9 mouse cellular contexts compared by ENCODE assay signal in the genomic region with DNA sequence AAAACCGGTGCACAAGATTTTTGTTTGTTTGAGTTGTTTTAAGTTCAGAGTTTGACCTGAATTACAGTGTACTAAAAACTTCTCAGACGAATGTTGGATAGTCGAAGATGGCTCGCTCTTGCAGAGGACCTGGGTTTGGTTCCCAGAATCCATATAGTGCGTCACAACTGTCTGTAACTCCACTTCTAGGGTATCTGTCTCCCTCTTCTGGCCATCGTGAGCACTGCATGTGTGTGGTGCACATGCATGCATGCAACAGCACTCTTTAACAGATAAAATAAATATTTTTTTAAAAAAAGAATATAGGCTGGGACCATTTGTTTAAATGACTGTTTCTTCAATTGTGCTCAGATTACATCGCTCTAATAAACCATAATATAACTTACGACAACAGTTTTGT. TPM values are rescaled to one million over a fixed set of nuclear protein-coding genes. Genes with fewer than 3 reads are reported as not detected.
DNase-seq lines count a peak whose midpoint lies in the region; ATAC-seq and TF ChIP-seq lines count a peak whose summit lies in the region.
"Had no signal": no experiment of that assay in that cellular context is flagged by ENCODE, and none has a peak within 500 bp of the region (broad histone marks: within the 10 kb centered on the region; RNA-seq: fewer than 3 reads in every experiment).

No protein-coding gene starts in this region.

- H3K4me2 ChIP-seq in forebrain, embryonic 12.5 days: no peak overlapping the region
- no peak overlapping the region for H3K4me2 ChIP-seq in intestine, embryonic 15.5 days (replicated peaks)
- H3K4me2 ChIP-seq: lung, embryonic 15.5 days had no signal

- no peak for TF ChIP-seq POLR2A in lung, adult 2 months (IDR thresholded peaks at IDR 0.05; ENCODE audit: borderline replicate concordance, extremely low read depth, low read depth, low read length)

- peak; percentile 57 for TF ChIP-seq CTCF in lung, adult 2 months (IDR thresholded peaks at IDR 0.05; ENCODE audit: insufficient read depth, low read length)

- ATAC-seq in forebrain, embryonic 12.5 days (ENCODE audit: low FRiP score): no peak
- no peak for ATAC-seq in intestine, embryonic 15.5 days

- H3K36me3 ChIP-seq in forebrain, embryonic 12.5 days (replicated peaks): no peaks in the 10 kb centered on the region
- no peaks in the 10 kb centered on the region for H3K36me3 ChIP-seq in intestine, embryonic 15.5 days
- H3K36me3 ChIP-seq: lung, embryonic 15.5 days had no signal

- no peak overlapping the region for H3K27ac ChIP-seq in forebrain, embryonic 12.5 days
- H3K27ac ChIP-seq in intestine, embryonic 15.5 days: no peak overlapping the region
- H3K27ac ChIP-seq: lung, embryonic 15.5 days had no signal

- H3K4me3 ChIP-seq in lung, adult 2 months (replicated peaks; ENCODE audit: extremely low read depth, low read depth, low read length): no peak overlapping the region
- no peak overlapping the region for H3K4me3 ChIP-seq in forebrain, embryonic 12.5 days (replicated peaks)
- no peak overlapping the region for H3K4me3 ChIP-seq in intestine, embryonic 15.5 days (replicated peaks)
- H3K4me3 ChIP-seq: lung, embryonic 15.5 days had no signal

- H3K27me3 ChIP-seq in forebrain, embryonic 12.5 days: no peaks in the 10 kb centered on the region
- no peaks in the 10 kb centered on the region for H3K27me3 ChIP-seq in intestine, embryonic 15.5 days (replicated peaks)
- H3K27me3 ChIP-seq: lung, embryonic 15.5 days had no signal

- peaks cover 7% of the 10 kb centered on the region for H3K4me1 ChIP-seq in lung, adult 2 months (ENCODE audit: control insufficient read depth, insufficient read depth, low read length)
- H3K4me1 ChIP-seq in forebrain, embryonic 12.5 days: peaks cover 12% of the 10 kb centered on the region
- H3K4me1 ChIP-seq in intestine, embryonic 15.5 days (replicated peaks): peaks cover 14% of the 10 kb centered on the region; the same call in 1 of the 2 replicates

- WGBS in lung, adult 2 months: 83% methylated on average over 8 of the region's 8 CpGs
- WGBS in forebrain, embryonic 12.5 days: 83% methylated on average over 8 of the region's 8 CpGs
- WGBS in intestine, embryonic 15.5 days: 85% methylated on average over 8 of the region's 8 CpGs

- no peak overlapping the region for H3K9ac ChIP-seq in forebrain, embryonic 12.5 days
- H3K9ac ChIP-seq in intestine, embryonic 15.5 days: no peak overlapping the region
- H3K9ac ChIP-seq: lung, embryonic 15.5 days had no signal

- no peaks in the 10 kb centered on the region for H3K9me3 ChIP-seq in forebrain, embryonic 12.5 days
- no peaks in the 10 kb centered on the region for H3K9me3 ChIP-seq in intestine, embryonic 15.5 days
- H3K9me3 ChIP-seq: lung, embryonic 15.5 days had no signal

- peak; percentile 26 to 58 for DNase-seq in cerebellum, postnatal 14 days
- no peak for DNase-seq in cerebellum, adult 9-11 months
- DNase-seq in lung, adult 2 months: no peak
- DNase-seq in lung, postnatal 25 days (ENCODE audit: low spot score): no peak
- peak; percentile 24 to 67 for DNase-seq in kidney, postnatal 36 days
- DNase-seq in thymus, postnatal 14 days: peak; percentile 62

RNA-seq across cellular contexts. Expression of a gene that starts 3.1 kb away (rescaled TPM):
- 5.4 and 8.3 TPM in 2 replicates for polyA plus RNA-seq in lung, adult 2 months (2012; rRNA removed)
- polyA plus RNA-seq in forebrain, embryonic 12.5 days (2016; fragmentation: Nextera tagmentation; extraction: Ambion mirVana): 8.9 and 9.0 TPM in 2 replicates
- 6.7 and 6.8 TPM in 2 replicates for polyA plus RNA-seq in intestine, embryonic 15.5 days (2015; fragmentation: Nextera tagmentation; extraction: Ambion mirVana)

RNA-seq across cellular contexts. Expression of a gene that starts 19.6 kb away (rescaled TPM):
- polyA plus RNA-seq in lung, adult 2 months (2012; rRNA removed): not detected in 2 replicates
- not detected in 2 replicates for polyA plus RNA-seq in forebrain, embryonic 12.5 days (2016; fragmentation: Nextera tagmentation; extraction: Ambion mirVana)
- not detected in 2 replicates for polyA plus RNA-seq in intestine, embryonic 15.5 days (2015; fragmentation: Nextera tagmentation; extraction: Ambion mirVana)
- polyA plus RNA-seq: lung, embryonic 15.5 days had no signal

RNA-seq across cellular contexts. Expression of a gene that starts 26.3 kb away (rescaled TPM):
- 8.0 and 15.1 TPM in 2 replicates for polyA plus RNA-seq in lung, adult 2 months (2012; rRNA removed)
- polyA plus RNA-seq in forebrain, embryonic 12.5 days (2016; fragmentation: Nextera tagmentation; extraction: Ambion mirVana): 0.42 and 0.65 TPM in 2 replicates
- 30.8 and 33.0 TPM in 2 replicates for polyA plus RNA-seq in intestine, embryonic 15.5 days (2015; fragmentation: Nextera tagmentation; extraction: Ambion mirVana)

RNA-seq across cellular contexts. Expression of a gene that starts 44.9 kb away (rescaled TPM):
- polyA plus RNA-seq in lung, adult 2 months (2012; rRNA removed): 3.8 and 5.2 TPM in 2 replicates
- polyA plus RNA-seq in forebrain, embryonic 12.5 days (2016; fragmentation: Nextera tagmentation; extraction: Ambion mirVana): 17.2 and 19.3 TPM in 2 replicates
- polyA plus RNA-seq in intestine, embryonic 15.5 days (2015; fragmentation: Nextera tagmentation; extraction: Ambion mirVana): 19.6 and 20.5 TPM in 2 replicates

Comparison
In these comparisons a context has a peak if more than half of its experiments do, and no peak if none do; other contexts are left out.
1. DNase-seq: peak in cerebellum, postnatal 14 days (2 of 2), kidney, postnatal 36 days (2 of 2) and thymus, postnatal 14 days (single experiment); none in cerebellum, adult 9-11 months (single experiment), lung, adult 2 months (single experiment) and lung, postnatal 25 days (single experiment).